In the genomic region with DNA sequence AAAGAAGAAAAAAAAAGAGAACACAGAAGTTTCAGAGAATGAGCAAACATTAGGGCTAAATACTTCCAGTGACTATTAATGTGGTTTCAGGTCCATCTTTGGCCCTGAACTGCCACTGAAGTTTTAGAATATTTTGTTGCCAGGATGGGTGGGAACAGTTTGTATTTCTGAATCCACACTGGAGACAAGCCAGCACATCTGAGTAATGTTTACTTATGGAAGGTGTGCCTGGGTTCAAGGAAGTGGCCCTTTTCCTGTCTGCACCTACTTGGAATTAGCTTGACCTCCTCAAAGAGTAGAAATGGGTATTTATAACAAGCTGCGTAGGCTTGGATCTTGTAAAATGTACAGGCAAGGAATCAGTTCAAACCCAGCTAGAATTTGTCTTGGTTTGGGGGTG, we compare ENCODE assay signal across 18 mouse cellular contexts. TPM values are rescaled to one million over a fixed set of nuclear protein-coding genes. Genes with fewer than 3 reads are reported as not detected.
DNase-seq lines count a peak whose midpoint lies in the region; ATAC-seq lines count a peak whose summit lies in the region.
"Had no signal": no experiment of that assay in that cellular context is flagged by ENCODE, and none has a peak within 500 bp of the region (broad histone marks: within the 10 kb centered on the region; RNA-seq: fewer than 3 reads in every experiment).

No protein-coding gene starts in this region.

- no peaks in the 10 kb centered on the region for H3K4me1 ChIP-seq in heart, embryonic 16.5 days (ENCODE audit: control insufficient read depth, insufficient read depth, low read length)
- peaks cover 30% of the 10 kb centered on the region for H3K4me1 ChIP-seq in heart, embryonic 10.5 days
- peaks cover 5% of the 10 kb centered on the region; the same call in 1 of the 2 replicates for H3K4me1 ChIP-seq in brown adipose tissue, adult 24 weeks (ENCODE audit: control insufficient read depth, insufficient read depth, insufficient read length, low read length)
- H3K4me1 ChIP-seq in lung, embryonic 16.5 days (replicated peaks; ENCODE audit: control insufficient read depth, insufficient read depth, low read length): peaks cover 14% of the 10 kb centered on the region

- DNase-seq in adrenal gland, adult 2 months: peak; percentile 12
- no peak for DNase-seq in adrenal gland, postnatal 25 days
- DNase-seq in heart, embryonic 10.5 days (ENCODE audit: low spot score): no peak
- no peak for DNase-seq in layer of hippocampus, adult 11-12 months (ENCODE audit: low spot score)
- no peak for DNase-seq in left cerebral cortex, postnatal 14 days (ENCODE audit: low spot score in 2 of 2)
- DNase-seq: cerebellum, adult 11 months; cerebellum, postnatal 25 days had no signal

- 81% methylated on average over 1 of the region's 1 CpGs for WGBS in heart, embryonic 16.5 days
- WGBS in heart, embryonic 10.5 days: 68% methylated on average over 1 of the region's 1 CpGs
- WGBS in lung, embryonic 16.5 days: 59% methylated on average over 1 of the region's 1 CpGs

- H3K4me3 ChIP-seq in heart, embryonic 16.5 days (ENCODE audit: low read length): no peak overlapping the region
- H3K4me3 ChIP-seq in heart, embryonic 10.5 days: no peak overlapping the region
- no peak overlapping the region for H3K4me3 ChIP-seq in brown adipose tissue, adult 24 weeks (ENCODE audit: insufficient read depth, low read depth, low read length)
- no peak overlapping the region for H3K4me3 ChIP-seq in lung, embryonic 16.5 days (ENCODE audit: low read length)
- H3K4me3 ChIP-seq: erythroblast, embryonic 14.5 days; forebrain, embryonic 15.5 days; hindbrain, embryonic 10.5 days; layer of hippocampus, adult 2 months; limb, embryonic 10.5 days had no signal

- intact Hi-C loops in left cerebral cortex, postnatal 14 days (cut with DNase I): no loop called here

- no peaks in the 10 kb centered on the region for H3K9me3 ChIP-seq in heart, embryonic 16.5 days (replicated peaks; ENCODE audit: control insufficient read depth, low read length)
- H3K9me3 ChIP-seq in heart, embryonic 10.5 days: no peaks in the 10 kb centered on the region
- H3K9me3 ChIP-seq in lung, embryonic 16.5 days (ENCODE audit: control insufficient read depth, low read length): no peaks in the 10 kb centered on the region
- H3K9me3 ChIP-seq: forebrain, embryonic 15.5 days; hindbrain, embryonic 10.5 days; limb, embryonic 10.5 days had no signal

- no peaks in the 10 kb centered on the region for H3K36me3 ChIP-seq in heart, embryonic 16.5 days (ENCODE audit: control insufficient read depth, insufficient read depth)
- H3K36me3 ChIP-seq in heart, embryonic 10.5 days: 0 out of 2 replicates have a peak, but pooled peaks cover 4% of the 10 kb centered on the region
- H3K36me3 ChIP-seq in lung, embryonic 16.5 days (ENCODE audit: control insufficient read depth, insufficient read depth, low read length): no peaks in the 10 kb centered on the region; the same call in 1 of the 2 replicates
- H3K36me3 ChIP-seq: forebrain, embryonic 15.5 days; hindbrain, embryonic 10.5 days; limb, embryonic 10.5 days had no signal

- H3K4me2 ChIP-seq in heart, embryonic 16.5 days (ENCODE audit: low read depth, low read length): no peak overlapping the region
- H3K4me2 ChIP-seq in lung, embryonic 16.5 days (ENCODE audit: low read depth, low read length): no peak overlapping the region
- H3K4me2 ChIP-seq: forebrain, embryonic 15.5 days; liver, embryonic 11.5 days; midbrain, embryonic 11.5 days had no signal

- H3K9ac ChIP-seq in heart, embryonic 16.5 days (ENCODE audit: low read length): no peak overlapping the region
- H3K9ac ChIP-seq in lung, embryonic 16.5 days (ENCODE audit: low read length): no peak overlapping the region
- H3K9ac ChIP-seq: forebrain, embryonic 15.5 days had no signal

- no peaks in the 10 kb centered on the region; the same call in 1 of the 2 replicates for H3K27me3 ChIP-seq in heart, embryonic 16.5 days (ENCODE audit: control insufficient read depth, insufficient read depth, low read length)
- no peaks in the 10 kb centered on the region for H3K27me3 ChIP-seq in heart, embryonic 10.5 days (ENCODE audit: insufficient read depth, poor library complexity, severe bottlenecking)
- no peaks in the 10 kb centered on the region for H3K27me3 ChIP-seq in lung, embryonic 16.5 days (ENCODE audit: control insufficient read depth, insufficient read depth, low read depth, low read length)

- 0 out of 2 replicates have a peak, but pooled peaks have one; percentile 28 for ATAC-seq in heart, embryonic 16.5 days (replicated peaks; ENCODE audit: extremely low read depth, insufficient read depth, low FRiP score)
- ATAC-seq in lung, embryonic 16.5 days (ENCODE audit: low read depth): 0 out of 2 replicates have a peak, but pooled peaks have one; percentile 15
- ATAC-seq: forebrain, embryonic 15.5 days; inflammation-experienced regulatory T-cells, adult 6 months had no signal

- H3K27ac ChIP-seq in heart, embryonic 16.5 days (ENCODE audit: low read length): no peak overlapping the region
- no peak overlapping the region for H3K27ac ChIP-seq in heart, embryonic 10.5 days
- H3K27ac ChIP-seq in brown adipose tissue, adult 24 weeks (replicated peaks; ENCODE audit: low read depth, low read length): peak overlapping the region; percentile 88; the same call in 1 of the 2 replicates
- no peak overlapping the region for H3K27ac ChIP-seq in lung, embryonic 16.5 days (ENCODE audit: low read length)
- H3K27ac ChIP-seq: forebrain, embryonic 15.5 days; hindbrain, embryonic 10.5 days; limb, embryonic 10.5 days had no signal

RNA-seq across cellular contexts. Expression of gene Anxa3, which starts 2.6 kb away (rescaled TPM):
- total RNA-seq in adrenal gland, adult 2 months (2021): 10 to 100 TPM; 14.8 to 22.9 TPM
- 2.1 and 2.3 TPM in 2 replicates for polyA plus RNA-seq in adrenal gland, adult 2 months (2012; rRNA removed)
- 16.9 and 19.8 TPM in 2 replicates for total RNA-seq in adrenal gland, postnatal 25 days (2021)
- 54.2 and 56.2 TPM in 2 replicates for polyA plus RNA-seq in heart, embryonic 16.5 days (2015; fragmentation: Nextera tagmentation; extraction: Ambion mirVana)
- 57.5 and 57.7 TPM in 2 replicates for polyA plus RNA-seq in heart, embryonic 10.5 days (2016; fragmentation: Nextera tagmentation; extraction: Ambion mirVana)
- 23.1 and 24.9 TPM in 2 replicates for polyA plus RNA-seq in brown adipose tissue, adult 24 weeks (2012; ENCODE audit: insufficient read depth, insufficient read length, missing spikeins)
- 95.7 and 124 TPM in 2 replicates for polyA plus RNA-seq in lung, embryonic 16.5 days (2015; fragmentation: Nextera tagmentation; extraction: Ambion mirVana)
- total RNA-seq in left cerebral cortex, postnatal 14 days (2021): 10 to 100 TPM; 17.8 to 20.5 TPM
- polyA plus RNA-seq: erythroblast, embryonic 14.5 days had no signal
